Mouse (Mus musculus): Measurements from ENCODE around the gene Slpi. TPM values are rescaled to one million over a fixed set of nuclear protein-coding genes. Genes with fewer than 3 reads are reported as not detected.

Slpi gene
- total and polyA plus RNA-seq, 3 experiments: not detected

GRCm38 (mm10) chr2:164402906-164403305, 14.0 kb upstream of the Slpi start, which contains the start of gene Rbpjl:
Gene Rbpjl (plus strand): TSS chr2:164403141.
- peak; percentile 80 for TF ChIP-seq SMC3 (IDR thresholded peaks at IDR 0.05; ENCODE audit: low read depth, low read length)
- no peak for TF ChIP-seq EP300 (IDR thresholded peaks at IDR 0.05; ENCODE audit: low read depth in 1 of 2, low read length in 2 of 2)
- peak; percentile 77 to 94 (median 89) for TF ChIP-seq CTCF (IDR thresholded peaks at IDR 0.05 in 2 of 3, conservative IDR thresholded peaks at IDR 0.05 in 1 of 3; ENCODE audit: control insufficient read depth in 1 of 3, insufficient read depth in 1 of 3, low read depth in 2 of 3, low read length in 3 of 3, poor library complexity in 1 of 3, severe bottlenecking in 1 of 3)
- peak; percentile 33 for TF ChIP-seq RAD21 (IDR thresholded peaks at IDR 0.05; ENCODE audit: low read depth, low read length)
- H3K9me3 ChIP-seq (replicated peaks; ENCODE audit: insufficient read depth, low read length): no peaks in the 10 kb centered on the region
- H3K9ac ChIP-seq (ENCODE audit: control insufficient read depth, low read depth, low read length, poor library complexity, severe bottlenecking): no peak within 1 kb of the TSS
- no peaks in the 10 kb centered on the region for H3K79me2 ChIP-seq (ENCODE audit: control insufficient read depth, insufficient read depth, low read length, poor library complexity)
- H3K36me3 ChIP-seq (ENCODE audit: control insufficient read depth in 1 of 2, insufficient read depth in 2 of 2, low read length in 2 of 2): no peaks in the 10 kb centered on the region
- no peak within 1 kb of the TSS for H3K27ac ChIP-seq (ENCODE audit: control insufficient read depth, low read depth, low read length)
- H3K4me1 ChIP-seq (ENCODE audit: control insufficient read depth in 1 of 2, insufficient read depth in 2 of 2, low read length in 2 of 2): no peaks in the 10 kb centered on the region
- peak; percentile 62 for DNase-seq (ENCODE audit: low read depth, low spot score)
- peaks cover 0 to 3% of the 10 kb centered on the region in 2 experiments; a peak in 1 of 4 replicates for H3K27me3 ChIP-seq (ENCODE audit: control insufficient read depth in 1 of 2, insufficient read depth in 2 of 2, low read length in 2 of 2)
- H3K4me3 ChIP-seq (ENCODE audit: control insufficient read depth in 1 of 2, insufficient read depth in 1 of 2, low read depth in 2 of 2, low read length in 2 of 2): no peak within 1 kb of the TSS

GRCm38 (mm10) chr2:164396911-164397310, 8.0 kb upstream of the Slpi start:
- TF ChIP-seq E2F4 (IDR thresholded peaks at IDR 0.05; ENCODE audit: borderline replicate concordance, low read depth, low read length): no peak
- no peak for TF ChIP-seq MXI1 (IDR thresholded peaks at IDR 0.05; ENCODE audit: low read depth, low read length)
- no peak for TF ChIP-seq ZNF384 (IDR thresholded peaks at IDR 0.05; ENCODE audit: low read depth, low read length)
- TF ChIP-seq MEF2A (IDR thresholded peaks at IDR 0.05; ENCODE audit: extremely low read depth, insufficient replicate concordance, low read depth, low read length, poor library complexity, severe bottlenecking): no peak
- TF ChIP-seq CHD1 (IDR thresholded peaks at IDR 0.05; ENCODE audit: low read depth, low read length): no peak
- TF ChIP-seq SIN3A (IDR thresholded peaks at IDR 0.05; ENCODE audit: low read length): no peak
- TF ChIP-seq GABPA (IDR thresholded peaks at IDR 0.05; ENCODE audit: low read depth, low read length): no peak

GRCm38 (mm10) chr2:164396076-164396475, 7.2 kb upstream of the Slpi start:
- Histone ChIP-seq H3K36me3 (ENCODE audit: control insufficient read depth in 1 of 2, insufficient read depth in 2 of 2, low read length in 2 of 2) (no peaks in the 10 kb centered on the region), H3K27ac (ENCODE audit: control insufficient read depth, low read depth, low read length) (no peak overlapping the region), H3K4me3 (ENCODE audit: control insufficient read depth in 1 of 2, insufficient read depth in 1 of 2, low read depth in 2 of 2, low read length in 2 of 2) (no peak overlapping the region), H3K79me2 (ENCODE audit: control insufficient read depth, insufficient read depth, low read length, poor library complexity) (no peaks in the 10 kb centered on the region), H3K9ac (ENCODE audit: control insufficient read depth, low read depth, low read length, poor library complexity, severe bottlenecking) (no peak overlapping the region), H3K27me3 (ENCODE audit: control insufficient read depth in 1 of 2, insufficient read depth in 2 of 2, low read length in 2 of 2) (no peaks in the 10 kb centered on the region; a peak in 1 of 4 replicates), H3K4me1 (ENCODE audit: control insufficient read depth in 1 of 2, insufficient read depth in 2 of 2, low read length in 2 of 2) (no peaks in the 10 kb centered on the region), H3K9me3 (replicated peaks; ENCODE audit: insufficient read depth, low read length) (no peaks in the 10 kb centered on the region)
- DNase-seq (ENCODE audit: low read depth, low spot score): no peak
- TF ChIP-seq TAL1 (IDR thresholded peaks at IDR 0.05; ENCODE audit: low read length) (no peak), UBTF (IDR thresholded peaks at IDR 0.05; ENCODE audit: borderline replicate concordance, insufficient read depth, low read depth, low read length) (no peak), POLR2AphosphoS2 (IDR thresholded peaks at IDR 0.05; ENCODE audit: low read length) (no peak), ZKSCAN1 (IDR thresholded peaks at IDR 0.05; ENCODE audit: low read depth, low read length) (no peak), CTCF (IDR thresholded peaks at IDR 0.05 in 2 of 3, conservative IDR thresholded peaks at IDR 0.05 in 1 of 3; ENCODE audit: control insufficient read depth in 1 of 3, insufficient read depth in 1 of 3, low read depth in 2 of 3, low read length in 3 of 3, poor library complexity in 1 of 3, severe bottlenecking in 1 of 3) (no peak)

More at GRCm38 (mm10) chr2:164396911-164397310, 8.0 kb upstream of the Slpi start:
- no peak for DNase-seq (ENCODE audit: low read depth, low spot score)
- Histone ChIP-seq H3K4me1 (ENCODE audit: control insufficient read depth in 1 of 2, insufficient read depth in 2 of 2, low read length in 2 of 2) (no peaks in the 10 kb centered on the region), H3K9ac (ENCODE audit: control insufficient read depth, low read depth, low read length, poor library complexity, severe bottlenecking) (no peak overlapping the region), H3K9me3 (replicated peaks; ENCODE audit: insufficient read depth, low read length) (no peaks in the 10 kb centered on the region), H3K27me3 (ENCODE audit: control insufficient read depth in 1 of 2, insufficient read depth in 2 of 2, low read length in 2 of 2) (no peaks in the 10 kb centered on the region; a peak in 1 of 4 replicates), H3K4me3 (ENCODE audit: control insufficient read depth in 1 of 2, insufficient read depth in 1 of 2, low read depth in 2 of 2, low read length in 2 of 2) (no peak overlapping the region), H3K27ac (ENCODE audit: control insufficient read depth, low read depth, low read length) (no peak overlapping the region), H3K79me2 (ENCODE audit: control insufficient read depth, insufficient read depth, low read length, poor library complexity) (no peaks in the 10 kb centered on the region), H3K36me3 (ENCODE audit: control insufficient read depth in 1 of 2, insufficient read depth in 2 of 2, low read length in 2 of 2) (no peaks in the 10 kb centered on the region)

Data from MEL (cell line).